Mouse (Mus musculus) C2C12 (cell line): ENCODE measurements around the gene Sgcd.
"Not testable (repeated sequence)": the region's sequence is repeated elsewhere in the genome, so short reads cannot be mapped to it uniquely, and the experiment has no call there.

ENCODE experiments used
- CTCF ChIP-seq: IDR thresholded peaks from one replicate; pipeline ENCODE4 v1.5.1; 2011; ENCODE audit not compliant: control insufficient read depth, insufficient read depth, insufficient read length
- USF1 ChIP-seq: IDR thresholded peaks from one replicate; pipeline ENCODE4 v1.6.1; 2011; ENCODE audit warnings: low read depth, mild to moderate bottlenecking, control low read depth, moderate library complexity

GRCm38 (mm10) chr11:47763569-47763968 lies 225.2 kb downstream of the Sgcd start:
- not testable (repeated sequence) for TF ChIP-seq CTCF, USF1
